Mouse (Mus musculus) thymus, postnatal 25 days (tissue): ENCODE measurements around the gene Gm19684.
"Not testable (repeated sequence)": the region's sequence is repeated elsewhere in the genome, so short reads cannot be mapped to it uniquely, and the experiment has no call there.

Experiments used
- DNase-seq: peaks from one replicate; pipeline ENCODE4 v3.0.0; 2022

Gm19684 gene

GRCm38 (mm10) chr17:36121352-36122020 lies at the start of gene Gm19684:
Gm19684 (plus strand) TSS chr17:36121678.
- DNase-seq = peak; percentile 78

- not testable (repeated sequence) for DNase-seq
Observed at GRCm38 (mm10) chr17:36081901-36082300, 39.6 kb upstream of the Gm19684 start.

- DNase-seq = peak; percentile 21
Observed at GRCm38 (mm10) chr17:36082519-36083232, 38.8 kb upstream of the Gm19684 start.

- no peak for DNase-seq
Observed at GRCm38 (mm10) chr17:36083266-36083869, 38.1 kb upstream of the Gm19684 start.

GRCm38 (mm10) chr17:36083870-36084451 lies 37.5 kb upstream of the Gm19684 start:
- peak; percentile 45 for DNase-seq

GRCm38 (mm10) chr17:36085976-36086375 lies 35.5 kb upstream of the Gm19684 start:
- DNase-seq = peak; percentile 82

- not testable (repeated sequence) for DNase-seq
Observed at GRCm38 (mm10) chr17:36091933-36092332, 29.5 kb upstream of the Gm19684 start.

GRCm38 (mm10) chr17:36092520-36092919 lies 29.0 kb upstream of the Gm19684 start:
- DNase-seq = not testable (repeated sequence)

- DNase-seq = no peak
Observed at GRCm38 (mm10) chr17:36093936-36094335, 27.5 kb upstream of the Gm19684 start.

GRCm38 (mm10) chr17:36099603-36100002 lies 21.9 kb upstream of the Gm19684 start:
- DNase-seq = not testable (repeated sequence)

- DNase-seq = not testable (repeated sequence)
Observed at GRCm38 (mm10) chr17:36102091-36102490, 19.4 kb upstream of the Gm19684 start.

- not testable (repeated sequence) for DNase-seq
Observed at GRCm38 (mm10) chr17:36110129-36110528, 11.3 kb upstream of the Gm19684 start.

GRCm38 (mm10) chr17:36110641-36111509 lies 10.6 kb upstream of the Gm19684 start:
- DNase-seq = peak; percentile 68

GRCm38 (mm10) chr17:36111510-36111868 lies 10.0 kb upstream of the Gm19684 start:
- DNase-seq = peak; percentile 69

- peak; percentile 68 for DNase-seq
Observed at GRCm38 (mm10) chr17:36113979-36114593, 7.4 kb upstream of the Gm19684 start.

- DNase-seq = not testable (repeated sequence)
Observed at GRCm38 (mm10) chr17:36116545-36116944, 4.9 kb upstream of the Gm19684 start.

- DNase-seq = peak; percentile 47
Observed at GRCm38 (mm10) chr17:36120839-36121238, 639 bp upstream of the Gm19684 start.

- not testable (repeated sequence) for DNase-seq
Observed at GRCm38 (mm10) chr17:36124111-36124510, 2.6 kb downstream of the Gm19684 start.

GRCm38 (mm10) chr17:36128525-36128924 lies 7.0 kb downstream of the Gm19684 start:
- DNase-seq = not testable (repeated sequence)

- DNase-seq = peak; percentile 49
Observed at GRCm38 (mm10) chr17:36128968-36129817, 7.7 kb downstream of the Gm19684 start, which contains the start of gene Gm7030. Gm7030 (minus strand) TSS chr17:36129425.
